Mouse (Mus musculus) cerebral cortex, adult 2 months (tissue): ENCODE results near the gene Nlrc5.

Source experiments
- WGBS: fragments of 180-500 bp; shearing (Covaris S2); methylation state at CpG from one replicate; pipeline ENCODE4 v1.1.7; 2018; 5-methylcytosine and 5-hydroxymethylcytosine counted together

Gene Nlrc5

DNA sequence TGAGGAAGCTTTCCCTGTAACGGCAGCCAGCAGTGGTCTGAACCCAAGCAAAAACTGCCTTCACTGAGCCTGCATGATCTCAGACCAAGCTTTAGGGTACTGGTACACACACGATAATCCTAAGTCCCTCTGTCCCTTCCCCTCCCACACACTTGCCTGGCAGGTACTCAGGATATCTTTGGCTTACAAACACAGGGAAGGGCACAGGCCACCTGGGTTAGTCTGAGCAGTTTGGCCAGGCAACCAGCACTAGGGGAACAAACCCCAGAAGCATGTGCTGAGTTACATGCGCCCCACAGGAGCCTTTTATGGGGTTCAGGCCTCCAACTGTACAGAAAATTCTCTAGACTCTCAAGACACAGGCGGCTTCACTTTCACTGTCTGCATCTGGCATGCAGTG is 95.7 kb downstream of the Nlrc5 start:
- WGBS, result 79% methylated on average over 4 of the region's 4 CpGs

DNA sequence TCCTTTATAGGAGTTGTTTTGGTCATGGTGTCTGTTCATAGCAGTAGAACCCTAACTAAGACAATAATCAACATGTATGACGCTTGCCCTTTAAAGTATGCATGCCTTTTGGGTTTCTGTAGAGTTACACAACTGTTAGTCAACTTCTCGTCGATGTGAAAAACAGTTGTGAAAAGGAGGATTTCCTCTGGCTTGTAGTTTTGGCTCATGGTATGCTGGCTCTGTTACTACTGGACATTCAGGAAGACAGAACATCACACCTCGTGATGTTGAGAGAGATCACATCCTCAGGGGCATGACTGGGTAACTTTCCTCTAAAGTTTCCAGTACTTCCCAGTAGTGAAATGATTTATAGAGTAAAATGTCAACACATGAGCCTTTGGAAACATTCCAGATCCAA is 96.5 kb downstream of the Nlrc5 start:
- 90% methylated on average over 4 of the region's 4 CpGs for WGBS

DNA sequence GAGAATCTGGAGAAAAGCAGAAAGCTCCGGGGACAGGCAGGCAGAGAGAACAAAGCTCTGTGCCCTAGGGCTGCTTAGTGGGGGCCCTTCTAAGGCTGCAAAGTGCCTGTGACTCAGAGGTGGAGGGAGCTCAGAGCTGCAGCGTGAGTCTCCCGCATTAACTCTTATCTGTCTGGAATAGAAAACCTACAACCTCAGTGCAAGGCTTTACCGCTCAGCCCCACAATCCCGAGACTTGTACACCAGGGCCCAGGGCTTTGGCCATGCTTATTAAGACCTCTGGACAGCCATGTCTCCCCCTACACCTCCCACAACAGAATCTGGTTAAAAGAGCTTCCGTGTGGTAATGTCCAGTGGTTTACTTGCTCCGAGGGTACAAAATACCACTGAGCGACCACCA is 97.8 kb downstream of the Nlrc5 start:
- 23% methylated on average over 8 of the region's 8 CpGs for WGBS

DNA sequence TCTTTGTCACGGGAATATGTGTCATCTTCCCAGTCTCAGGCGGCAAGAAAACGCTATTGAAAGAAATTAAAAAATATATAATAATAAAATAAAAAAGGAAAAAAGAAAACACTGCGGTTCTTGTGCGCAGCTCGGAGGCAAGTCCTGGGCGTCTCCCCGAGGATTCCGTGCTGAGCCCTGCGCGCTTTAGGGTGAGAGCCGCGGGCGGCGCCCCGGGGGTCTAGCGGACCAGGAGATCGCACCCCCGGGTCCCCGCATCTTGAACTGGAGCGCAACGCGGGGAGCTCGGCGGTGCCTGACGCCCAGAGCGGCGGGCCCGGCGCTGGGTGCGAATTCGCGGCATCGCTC is 98.3 kb downstream of the Nlrc5 start:
- WGBS, result 2% methylated on average over 34 of the region's 34 CpGs

DNA sequence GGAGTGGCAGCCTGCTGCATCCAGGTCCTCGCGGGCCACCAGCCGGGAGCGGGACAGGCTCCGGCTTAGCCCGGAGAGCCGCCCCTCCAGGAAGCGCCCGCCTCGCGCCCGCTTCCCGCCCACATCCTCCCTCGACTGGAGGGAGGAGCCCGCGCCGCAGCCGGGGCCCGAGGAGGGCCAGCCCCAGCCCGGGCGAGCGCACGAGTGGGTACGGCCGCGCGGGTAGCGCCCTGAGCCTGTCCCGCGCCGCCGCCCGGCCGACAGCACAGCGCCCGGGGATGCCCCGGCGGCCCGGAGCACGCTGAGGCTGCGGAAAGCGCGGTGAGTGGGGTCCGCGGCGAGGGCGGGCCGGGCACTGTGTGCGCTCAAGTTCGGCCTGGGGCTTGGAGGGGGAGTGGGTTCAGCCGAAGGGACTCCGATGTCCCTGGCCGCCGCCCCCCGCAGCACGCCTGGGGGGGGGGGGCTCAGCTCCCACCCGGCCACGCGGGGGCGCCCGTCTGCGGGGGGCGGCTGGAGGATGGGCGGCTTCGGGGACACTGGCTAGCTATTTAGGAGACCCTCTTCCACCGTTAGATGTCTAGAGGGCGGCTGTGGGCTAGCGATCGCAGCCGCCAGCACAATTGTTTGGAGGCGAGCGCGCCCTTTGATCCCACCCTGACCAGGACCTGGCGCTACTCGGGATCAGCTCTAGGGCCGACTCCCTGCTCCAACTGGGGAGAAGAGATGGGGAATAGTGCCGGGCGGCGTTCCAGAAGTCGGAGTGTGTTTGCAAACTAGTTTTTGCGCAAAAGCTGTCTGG is 98.9 kb downstream of the Nlrc5 start, which contains the start of gene Cpne2:
TSS of gene Cpne2 (plus strand) at position 118 of the 799 bp plus-strand sequence.
- WGBS, result under 1% methylated on average over 77 of the region's 81 CpGs

DNA sequence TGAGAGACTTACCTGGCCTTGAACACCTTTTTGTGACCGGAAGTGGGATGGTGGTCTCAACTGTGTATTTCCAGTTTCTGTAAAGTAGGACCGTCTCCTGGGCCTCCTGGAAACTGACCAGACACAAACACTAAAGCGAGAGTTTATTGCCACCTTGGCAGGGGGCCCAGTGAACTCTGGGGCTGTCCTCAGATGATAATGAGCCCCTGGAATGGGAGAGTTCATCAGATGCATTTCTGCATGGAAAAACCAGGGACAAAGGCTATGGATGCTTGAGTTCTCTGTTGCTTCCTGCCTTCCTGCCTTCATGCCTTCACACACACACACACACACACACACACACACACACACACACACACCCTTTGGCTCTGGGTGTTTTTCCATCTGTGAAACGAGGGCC is 100.5 kb downstream of the Nlrc5 start:
- 65% methylated on average over 4 of the region's 4 CpGs for WGBS

DNA sequence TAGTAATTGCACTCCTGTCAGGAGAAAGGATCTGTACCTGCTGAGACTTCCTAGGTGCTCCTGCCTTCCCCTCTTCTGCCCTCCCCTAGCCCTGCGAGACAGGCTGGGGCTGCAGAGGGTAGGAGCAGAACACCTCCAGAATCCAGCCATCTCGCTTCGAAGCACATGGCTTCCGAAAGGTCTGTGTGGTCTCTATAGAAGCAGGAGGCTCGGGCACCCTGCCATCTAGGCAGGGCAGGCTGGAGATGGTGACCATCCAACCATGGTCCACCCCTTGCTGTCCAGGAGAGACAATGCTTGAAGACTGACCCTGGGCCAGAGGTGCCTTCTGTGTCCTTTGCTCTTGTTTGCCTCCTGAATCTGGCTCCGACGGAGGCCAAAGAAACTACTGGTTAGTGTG is 101.5 kb downstream of the Nlrc5 start:
- WGBS, result 89% methylated on average over 7 of the region's 7 CpGs

DNA sequence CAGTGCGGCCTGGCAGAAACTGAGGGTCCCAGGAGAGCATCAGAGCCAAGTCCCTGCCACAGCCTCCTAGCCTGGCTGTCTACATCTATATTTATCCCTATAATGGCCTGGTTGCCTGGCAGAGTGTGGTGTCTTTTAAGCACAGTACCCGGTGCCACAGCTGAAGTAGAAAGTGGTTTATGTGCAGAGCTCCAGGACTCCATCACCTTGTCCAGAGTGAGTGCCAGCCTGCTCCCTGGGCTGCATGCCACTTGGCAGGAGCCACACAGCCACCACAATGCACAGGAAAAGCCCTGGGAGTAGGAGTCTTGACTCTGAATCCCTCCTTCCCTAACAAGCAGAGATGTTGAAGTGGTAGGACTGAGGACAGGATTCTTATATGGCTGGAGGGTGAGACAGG is 103.3 kb downstream of the Nlrc5 start:
- 66% methylated on average over 2 of the region's 2 CpGs for WGBS

DNA sequence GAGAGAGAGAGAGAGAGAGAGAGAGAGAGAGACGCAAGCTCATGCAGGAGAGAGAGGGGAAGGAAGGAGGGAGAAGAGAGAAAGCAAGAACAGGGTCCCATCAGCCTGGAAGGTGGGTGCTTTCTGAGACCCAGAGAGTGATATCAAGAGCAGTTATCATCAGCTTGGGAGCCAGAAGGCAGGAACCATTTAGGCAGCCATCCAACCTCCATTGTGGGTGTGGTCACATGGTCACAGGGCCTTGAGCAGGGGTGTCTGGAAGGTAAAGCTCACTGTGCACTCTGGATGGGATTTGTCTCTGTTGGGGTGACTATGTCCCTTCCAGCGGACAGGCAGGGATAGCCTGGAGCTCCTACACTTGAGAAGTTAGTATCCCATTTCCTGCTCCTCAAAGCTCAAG is 105.9 kb downstream of the Nlrc5 start:
- 92% methylated on average over 2 of the region's 2 CpGs for WGBS

DNA sequence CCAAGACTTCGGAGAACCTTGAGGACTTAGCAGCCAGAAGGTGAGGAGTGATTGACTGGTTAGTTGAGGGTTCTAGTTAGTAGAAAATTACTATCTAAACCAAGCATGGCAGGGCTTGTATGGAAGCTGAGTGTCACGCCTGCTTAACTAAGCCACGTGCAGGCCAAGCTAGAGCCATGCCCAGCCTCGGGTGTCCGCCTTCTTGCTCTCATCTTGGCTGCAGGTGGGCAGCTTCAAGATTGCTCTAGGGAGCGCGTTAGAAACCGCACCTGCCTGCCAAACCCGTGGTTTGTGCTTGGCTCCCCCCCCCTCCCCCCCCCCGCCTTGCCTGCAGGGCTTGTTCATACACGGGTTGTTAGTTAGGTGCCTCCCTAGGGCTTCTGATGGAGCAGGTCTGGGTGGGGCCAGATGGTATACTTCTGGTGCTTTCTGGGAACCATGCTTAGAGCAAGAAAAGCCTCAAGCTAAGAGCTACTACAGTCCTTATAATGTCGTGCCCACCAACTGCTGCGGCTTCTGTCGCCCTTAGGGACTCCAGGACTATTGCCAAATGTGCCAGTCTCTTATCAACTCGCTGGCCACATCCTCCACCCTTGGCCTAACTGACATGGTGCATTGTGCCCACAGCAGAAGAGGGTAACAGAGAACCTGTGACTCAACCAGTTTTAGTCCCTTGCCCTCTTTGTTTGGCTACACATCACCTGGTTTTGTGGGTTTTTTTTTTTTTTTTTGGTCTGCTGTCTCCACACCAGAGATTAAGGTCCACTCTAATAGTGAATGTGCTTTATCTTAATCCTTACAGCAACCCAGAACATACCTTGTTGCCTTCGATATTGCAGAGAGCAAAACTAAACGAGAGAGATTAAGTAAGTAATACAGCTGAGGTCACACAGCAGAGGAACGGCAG is 107.0 kb downstream of the Nlrc5 start:
- WGBS, result 78% methylated on average over 18 of the region's 18 CpGs

DNA sequence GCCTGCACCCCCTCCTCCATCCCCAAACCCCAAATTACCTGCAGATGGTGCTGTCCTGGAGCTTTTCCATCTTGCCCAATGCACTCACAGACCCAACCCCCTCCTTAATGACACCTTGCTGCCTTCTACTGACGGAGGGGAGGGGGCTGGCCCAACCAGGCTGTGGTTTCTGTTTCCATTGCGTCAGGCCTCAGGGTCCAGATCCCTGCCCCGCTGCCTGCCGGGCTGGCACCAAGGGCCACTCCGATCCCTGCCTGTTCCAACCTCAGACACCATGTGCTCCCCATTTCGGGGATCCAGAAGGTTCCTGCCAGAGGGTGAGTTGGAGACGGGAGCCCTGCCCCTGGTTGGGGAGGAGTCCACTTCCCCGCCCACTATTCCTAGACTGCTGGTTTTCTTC is 109.8 kb downstream of the Nlrc5 start:
- WGBS, result 87% methylated on average over 8 of the region's 8 CpGs

DNA sequence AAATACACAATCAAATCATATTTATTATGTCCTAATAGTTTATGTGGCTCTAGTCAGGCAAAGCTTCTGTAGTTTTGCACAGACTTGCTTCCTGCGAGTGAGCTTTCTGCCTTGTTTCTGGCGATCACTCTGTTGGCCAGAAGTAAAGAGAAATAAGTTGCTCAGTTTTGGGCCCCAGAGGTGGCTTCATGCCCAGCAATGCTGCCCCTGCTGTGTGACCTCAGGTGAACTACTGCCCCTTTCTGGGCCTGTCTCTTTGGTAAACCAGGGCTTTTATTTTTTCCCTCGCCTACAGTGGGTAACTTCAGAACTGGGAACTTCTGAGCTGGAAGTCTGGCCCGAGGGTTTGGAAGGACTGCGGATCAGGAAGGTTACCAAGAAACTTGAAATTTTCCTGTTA is 114.9 kb downstream of the Nlrc5 start:
- 65% methylated on average over 5 of the region's 5 CpGs for WGBS

DNA sequence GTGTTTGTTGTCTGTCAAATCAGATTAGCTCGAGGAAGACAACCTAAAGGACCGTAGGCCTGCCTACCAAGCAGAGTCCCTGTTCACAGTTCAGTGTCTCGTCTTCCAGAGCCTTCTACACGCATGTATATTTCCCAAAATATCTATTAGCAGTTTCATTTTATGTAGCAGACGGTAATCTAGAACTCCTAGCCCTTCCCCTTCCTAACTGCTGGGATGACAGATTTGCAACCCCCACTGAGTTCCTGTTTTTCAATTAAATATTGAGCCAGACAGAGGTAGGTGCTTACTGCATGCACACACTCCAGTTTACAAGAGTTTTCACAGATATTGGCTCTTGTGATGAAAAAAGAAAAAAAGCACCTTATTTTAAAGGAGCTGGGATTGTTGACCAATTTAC is 115.3 kb downstream of the Nlrc5 start:
- 65% methylated on average over 5 of the region's 5 CpGs for WGBS

DNA sequence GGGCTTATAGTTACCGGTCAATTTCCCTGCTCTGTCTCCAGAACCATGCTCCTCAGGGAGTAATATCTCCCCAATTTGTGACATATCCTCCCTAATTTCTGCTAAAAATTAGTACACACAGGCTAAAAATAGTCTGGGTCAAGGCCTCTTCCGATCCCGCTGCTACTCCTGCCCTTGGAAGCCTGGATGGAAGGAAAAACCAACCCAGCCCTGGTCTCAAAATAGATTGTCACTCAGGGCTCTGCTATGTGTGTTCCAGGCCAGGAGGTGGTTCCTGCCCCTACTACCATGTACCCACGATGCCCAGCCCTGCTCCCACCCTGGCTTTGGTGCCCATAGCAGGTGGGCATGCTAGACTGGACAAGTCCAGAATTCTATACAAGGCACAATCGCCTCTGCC is 115.8 kb downstream of the Nlrc5 start:
- 70% methylated on average over 5 of the region's 5 CpGs for WGBS

DNA sequence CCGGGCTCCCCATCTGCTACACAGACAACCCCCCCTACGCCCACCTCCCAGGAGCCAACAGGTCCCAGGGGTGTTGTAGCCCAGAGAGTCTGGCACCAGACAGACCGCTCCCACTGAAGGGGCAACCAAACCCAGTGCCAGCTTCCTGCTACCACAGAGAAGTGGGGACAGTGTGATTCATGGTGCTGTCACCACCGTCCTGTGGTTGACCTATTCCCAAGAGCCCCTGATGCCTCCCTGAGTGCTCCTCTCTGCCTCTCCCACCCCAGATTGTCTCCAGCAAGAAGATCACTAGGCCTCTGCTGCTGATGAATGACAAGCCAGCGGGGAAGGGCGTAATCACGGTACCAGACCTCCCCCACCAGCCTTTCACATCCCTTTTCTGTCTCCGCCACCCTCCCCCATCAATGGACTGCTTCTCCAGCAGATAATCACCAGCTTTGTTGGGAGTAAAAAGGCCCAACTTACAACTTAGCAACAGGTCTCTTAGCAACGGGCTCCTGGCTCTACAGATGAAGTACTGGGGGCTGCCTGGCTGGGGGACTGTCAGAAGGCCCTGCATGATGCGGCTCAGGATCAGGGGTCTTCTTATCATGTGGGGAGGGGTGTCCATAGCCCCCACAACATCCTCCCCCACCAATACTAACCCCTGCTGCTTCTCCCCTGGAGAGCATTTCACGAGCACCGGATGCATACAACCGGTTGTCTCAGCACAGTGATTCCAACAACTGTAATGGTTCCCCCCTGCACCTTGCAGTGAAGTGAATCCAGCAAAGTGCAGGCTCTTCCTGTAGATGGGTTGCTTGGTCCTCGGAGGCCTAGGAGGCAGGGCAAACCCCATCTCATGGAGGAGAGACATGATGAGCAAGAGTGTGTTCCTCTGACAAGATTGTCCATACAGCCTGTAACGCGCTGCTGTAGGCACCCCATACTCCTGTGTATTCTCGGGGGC is 117.6 kb downstream of the Nlrc5 start:
- WGBS, result 49% methylated on average over 17 of the region's 17 CpGs

DNA sequence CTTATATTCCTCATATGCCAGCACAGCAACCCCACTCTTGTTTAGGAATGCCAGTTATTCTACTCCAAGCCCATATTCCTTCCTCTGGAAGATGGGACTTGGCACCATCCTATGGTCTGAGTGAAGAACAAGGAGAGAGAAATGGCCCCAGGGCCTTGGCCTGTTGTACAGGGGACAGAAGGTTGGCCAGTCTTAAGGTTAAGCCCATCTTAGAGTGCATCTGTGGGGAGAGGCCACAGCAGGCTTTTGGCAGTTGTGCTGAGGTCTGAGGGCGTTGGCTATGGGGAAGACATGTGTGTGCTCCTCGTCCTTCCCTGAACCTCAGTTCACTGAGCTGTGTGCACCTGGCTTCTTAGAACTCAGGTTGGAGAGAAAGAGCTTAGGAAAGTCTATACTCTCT is 118.5 kb downstream of the Nlrc5 start:
- 91% methylated on average over 2 of the region's 2 CpGs for WGBS

DNA sequence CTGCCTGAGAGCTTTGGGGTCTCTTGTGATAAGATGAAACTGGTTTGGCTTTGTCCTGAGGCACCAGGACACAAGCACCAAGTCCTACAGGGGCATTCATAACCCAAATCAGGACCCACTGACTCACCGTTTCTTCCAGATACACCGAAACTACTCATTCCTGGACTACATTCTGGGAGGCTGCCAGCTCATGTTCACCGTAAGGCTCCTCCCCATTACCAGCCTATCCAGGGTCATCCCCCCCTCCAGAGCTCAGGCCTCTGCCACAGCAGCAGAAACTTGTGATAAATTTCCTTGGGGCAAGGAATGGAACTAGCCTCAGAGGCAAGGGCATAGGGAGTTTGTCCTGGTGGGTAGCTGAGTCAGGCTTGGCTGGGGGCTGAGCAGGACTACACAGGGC is 123.1 kb downstream of the Nlrc5 start:
- 84% methylated on average over 3 of the region's 3 CpGs for WGBS

DNA sequence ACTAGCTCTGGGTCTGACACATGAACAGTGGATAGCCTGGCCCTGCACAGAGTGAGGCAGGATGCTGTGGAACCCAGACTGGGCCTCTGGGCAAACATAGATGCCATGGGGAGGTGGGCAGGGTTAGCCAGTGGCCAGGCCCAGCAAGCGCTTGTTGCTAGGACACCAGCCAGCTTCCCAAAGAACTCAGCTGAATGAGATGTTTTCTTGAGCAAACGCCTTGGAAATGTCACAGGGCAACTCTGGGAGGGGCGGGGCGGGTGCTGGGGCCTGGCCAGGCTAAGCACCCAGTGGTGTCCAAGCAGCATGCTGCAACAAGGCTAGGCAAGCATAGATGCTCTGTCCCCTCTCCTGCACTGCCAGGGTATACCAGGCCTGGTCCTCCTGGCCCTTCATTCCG is 127.1 kb downstream of the Nlrc5 start:
- WGBS, result 78% methylated on average over 5 of the region's 5 CpGs

DNA sequence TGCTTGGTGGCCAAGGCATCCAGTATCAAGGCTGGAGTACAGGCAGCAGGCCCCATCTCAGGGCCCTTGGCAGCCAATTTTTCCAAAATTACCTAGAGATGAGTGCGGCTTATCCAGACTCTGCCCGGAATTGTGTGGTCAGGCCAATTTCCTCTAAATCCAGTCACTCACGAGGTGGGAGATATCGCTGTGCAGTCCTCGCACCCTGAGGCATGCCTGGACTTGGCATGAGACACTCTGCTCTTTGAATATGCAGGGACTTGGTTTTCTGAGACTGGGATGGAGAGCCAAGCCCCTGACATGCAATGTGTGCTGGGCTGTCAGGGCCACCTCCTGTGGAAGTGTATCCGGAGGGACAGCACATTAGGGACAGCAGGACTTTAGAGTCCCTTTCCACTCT is 131.9 kb downstream of the Nlrc5 start:
- 80% methylated on average over 6 of the region's 6 CpGs for WGBS

DNA sequence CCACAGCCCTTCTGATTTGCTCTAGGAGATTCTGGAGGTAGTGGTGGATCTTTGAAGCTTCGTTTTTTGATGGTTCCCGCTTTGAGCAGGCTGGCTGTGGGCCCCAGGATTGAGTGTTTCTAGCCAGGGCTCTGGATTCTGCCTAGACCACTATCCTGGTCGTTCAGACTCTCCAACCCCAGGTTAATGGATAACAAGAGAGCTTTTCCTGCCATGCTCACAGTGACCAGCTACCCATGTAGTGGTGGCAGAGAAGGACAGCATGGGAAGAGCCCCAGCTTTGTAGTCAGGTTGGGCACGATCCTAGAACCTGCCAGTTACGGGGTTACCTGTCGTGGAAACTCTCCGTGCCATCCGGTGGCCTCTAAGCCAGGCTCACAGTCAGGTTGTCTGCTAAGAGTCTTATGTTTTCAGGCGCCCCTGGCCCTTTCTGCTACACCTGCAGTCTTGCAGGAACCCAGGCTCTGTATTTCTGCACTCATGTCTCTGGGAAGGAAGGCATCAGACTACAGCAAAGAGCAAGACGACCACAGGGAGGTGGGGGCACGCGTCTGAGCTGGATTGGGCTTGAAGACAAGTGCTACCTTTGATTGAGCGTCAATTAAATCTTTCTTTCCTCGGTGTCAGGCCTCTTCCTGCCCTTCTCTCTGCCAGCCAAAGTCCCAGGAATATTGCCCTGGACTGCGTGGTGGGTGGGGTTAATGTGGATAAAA is 132.4 kb downstream of the Nlrc5 start:
- WGBS, result 66% methylated on average over 15 of the region's 15 CpGs

DNA sequence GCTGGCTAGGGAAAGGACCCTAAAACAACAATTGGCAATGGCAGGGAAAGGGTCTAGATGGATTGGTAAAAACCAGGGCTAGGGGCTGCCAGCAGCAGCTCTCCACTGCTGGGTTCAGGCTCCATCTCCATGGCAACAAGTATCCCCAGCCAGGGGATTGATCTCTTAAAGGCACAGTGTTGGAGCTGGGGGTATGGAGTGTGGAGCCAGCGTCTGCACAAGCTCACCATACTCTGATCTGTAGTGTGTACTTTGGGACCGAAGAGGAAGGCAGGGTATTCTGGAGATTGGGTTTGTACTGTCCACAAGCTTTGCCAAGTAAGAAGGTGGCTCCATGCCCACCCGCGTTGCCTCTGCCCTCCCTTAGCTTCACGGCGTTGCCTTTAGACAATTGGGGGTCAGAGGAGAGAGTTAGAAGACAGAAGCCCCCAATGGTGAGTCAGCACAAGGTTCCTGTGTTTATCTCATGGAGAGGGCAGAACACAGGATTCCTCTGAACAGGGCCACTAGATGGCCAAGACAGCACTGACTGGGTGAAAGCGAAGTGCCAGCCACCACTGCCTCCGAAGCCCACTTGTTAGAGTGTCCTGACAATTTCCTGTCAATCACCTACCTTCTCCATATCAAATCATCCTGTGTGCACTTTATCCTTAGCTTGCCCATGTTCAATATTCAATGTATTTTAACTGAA is 133.1 kb downstream of the Nlrc5 start:
- 47% methylated on average over 8 of the region's 8 CpGs for WGBS
